Mouse (Mus musculus): Measurements from ENCODE around the gene Dand5.

Dand5 gene

DNA sequence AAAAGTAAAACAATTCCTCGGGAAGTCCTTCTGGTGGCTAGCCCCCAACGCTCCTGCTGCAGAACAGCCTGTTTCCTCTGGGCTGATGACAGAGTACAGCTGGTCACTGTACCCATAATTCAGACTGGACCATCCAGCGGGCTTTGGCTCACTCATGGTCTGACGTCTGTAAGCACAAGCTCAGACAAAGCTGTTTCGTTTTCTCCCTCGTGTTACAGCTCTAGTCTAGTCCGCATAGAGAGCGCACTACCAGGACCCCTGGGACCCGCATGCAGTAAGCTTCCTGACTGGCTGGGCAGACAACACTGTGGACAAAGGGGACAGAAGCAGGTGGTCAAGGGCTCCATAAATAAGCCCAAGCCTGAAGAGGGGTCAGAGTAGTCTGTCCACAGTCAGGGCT is 56.2 kb downstream of the Dand5 start:
- no peak for DNase-seq

DNA sequence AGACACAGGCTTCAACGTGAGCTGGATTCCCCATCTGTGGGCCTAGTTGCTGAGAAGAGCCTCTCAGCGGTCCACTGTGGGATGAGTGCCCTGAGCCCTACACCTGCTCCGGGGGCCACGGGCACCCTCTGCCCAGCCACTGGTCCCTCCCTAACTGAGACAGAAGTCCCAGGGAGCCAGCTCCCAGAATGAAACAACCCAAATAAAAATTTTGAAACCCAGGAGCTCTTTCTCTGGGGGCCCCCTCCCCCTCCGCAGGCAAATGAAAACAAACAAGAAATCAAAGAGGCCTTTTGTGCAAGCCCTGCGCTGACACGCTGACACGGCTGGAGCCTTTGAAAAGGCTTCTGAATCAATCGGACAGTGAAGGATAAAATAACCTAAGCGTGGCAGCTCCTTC is 57.0 kb downstream of the Dand5 start:
- no peak for DNase-seq

Data from cerebellum, adult 9-10 months (tissue).